Comparison of ENCODE assay signal across 21 mouse cellular contexts in the genomic region with DNA sequence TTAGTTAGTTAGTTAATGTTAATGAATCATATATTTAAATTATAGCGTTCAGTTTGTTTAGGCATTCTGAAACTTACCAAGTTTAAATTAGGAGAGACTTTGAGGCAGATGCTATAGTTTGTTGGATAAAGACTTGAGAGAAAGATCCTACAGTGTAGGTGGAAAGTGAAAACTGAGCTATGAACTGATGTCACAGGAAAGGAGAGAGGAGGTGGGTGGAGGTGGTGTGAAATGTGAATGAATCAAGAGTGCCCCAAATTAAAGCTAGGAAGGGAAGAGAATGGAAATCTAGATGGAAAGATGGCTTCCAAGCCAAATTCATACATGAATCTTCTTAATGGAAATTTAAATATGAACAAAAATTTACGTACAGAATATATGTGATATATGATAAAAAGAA.
DNase-seq lines count a peak whose midpoint lies in the region; ATAC-seq lines count a peak whose summit lies in the region.
"Had no signal": no experiment of that assay in that cellular context is flagged by ENCODE, and none has a peak within 500 bp of the region (broad histone marks: within the 10 kb centered on the region; RNA-seq: fewer than 3 reads in every experiment).

No protein-coding gene starts in this region.

- DNase-seq in frontal cortex, postnatal 14 days (ENCODE audit: low spot score in 2 of 2), result no peak
- DNase-seq in right cerebral cortex, adult 18-20 months, result peak; percentile 28
- DNase-seq in right cerebral cortex, postnatal 36 days (ENCODE audit: low spot score in 2 of 2), result no peak
- peak; percentile 66 for DNase-seq in brain, adult 2 months (ENCODE audit: low read depth, low spot score)
- DNase-seq in telencephalon, adult 2 months (ENCODE audit: low read depth, low spot score), result peak; percentile 33
- no peak for DNase-seq in neural tube, embryonic 10.5 days (ENCODE audit: extremely low spot score, low spot score)
- DNase-seq in ovary, postnatal 14 days (ENCODE audit: low spot score), result no peak
- DNase-seq: adrenal gland, adult 2 months; adrenal gland, adult 8-10 months; adrenal gland, postnatal 10 days; adrenal gland, postnatal 14 days; adrenal gland, postnatal 25 days; adrenal gland, postnatal 36 days; B cell, adult 2 months; cerebellum, adult 11 months; cerebellum, adult 11-12 months; cerebellum, adult 18-20 months had no signal

- ATAC-seq in frontal cortex, adult (ENCODE audit: low TSS enrichment), result peak; percentile 85
- ATAC-seq: activated CD4-positive, CD25-positive, alpha-beta regulatory T cell, adult 4 months; CD4-positive, CD25-positive, alpha-beta regulatory T cell, adult 4 months; Patski had no signal

Comparison
In these comparisons a context has a peak if more than half of its experiments do, and no peak if none do; other contexts are left out.
1. DNase-seq: peak in right cerebral cortex, adult 18-20 months (single experiment), brain, adult 2 months (single experiment) and telencephalon, adult 2 months (single experiment); none in frontal cortex, postnatal 14 days (0 of 2), right cerebral cortex, postnatal 36 days (0 of 2), neural tube, embryonic 10.5 days (single experiment) and ovary, postnatal 14 days (single experiment).